13 mouse cellular contexts compared by ENCODE assay signal in the genomic region with DNA sequence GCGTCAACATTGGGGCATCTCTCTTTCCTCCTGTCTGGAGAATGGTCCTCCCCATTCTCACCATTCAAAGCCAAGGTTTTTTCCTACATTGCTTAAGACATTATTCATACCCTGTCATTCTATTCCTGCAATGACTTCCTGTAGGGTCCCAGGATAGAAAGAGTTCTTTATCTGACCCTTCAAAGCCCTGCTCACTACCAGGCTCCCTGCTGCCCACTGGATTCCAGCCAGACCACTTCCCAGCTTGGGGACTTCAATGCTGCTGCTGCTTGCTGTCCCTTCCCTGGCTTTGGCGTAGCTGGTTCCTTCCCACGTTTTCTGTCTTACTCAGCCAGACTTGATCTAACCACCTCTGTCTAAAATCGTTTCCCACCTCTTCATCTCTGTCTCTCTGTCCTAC. TPM values are rescaled to one million over a fixed set of nuclear protein-coding genes. Genes with fewer than 3 reads are reported as not detected.
DNase-seq lines count a peak whose midpoint lies in the region; ATAC-seq and TF ChIP-seq lines count a peak whose summit lies in the region.
"Had no signal": no experiment of that assay in that cellular context is flagged by ENCODE, and none has a peak within 500 bp of the region (broad histone marks: within the 10 kb centered on the region; RNA-seq: fewer than 3 reads in every experiment).

No protein-coding gene starts in this region.

- H3K27me3 ChIP-seq in heart, postnatal 0 days (ENCODE audit: control insufficient read depth, insufficient read depth, low read length), result no peaks in the 10 kb centered on the region
- H3K27me3 ChIP-seq in heart, embryonic 10.5 days (ENCODE audit: insufficient read depth, poor library complexity, severe bottlenecking), result no peaks in the 10 kb centered on the region
- H3K27me3 ChIP-seq: CH12.LX; embryonic facial prominence, embryonic 12.5 days had no signal

- no peak overlapping the region for H3K4me3 ChIP-seq in heart, postnatal 0 days (ENCODE audit: low read depth, low read length)
- no peak overlapping the region for H3K4me3 ChIP-seq in heart, embryonic 10.5 days
- H3K4me3 ChIP-seq: embryonic facial prominence, embryonic 12.5 days had no signal

- TF ChIP-seq CTCF in heart, postnatal 0 days (IDR thresholded peaks at IDR 0.05; ENCODE audit: low read depth), result no peak
- no peak for TF ChIP-seq CTCF in brain, embryonic 14.5 days (IDR thresholded peaks at IDR 0.05; ENCODE audit: borderline replicate concordance, extremely low read depth, insufficient read depth, insufficient read length)

- 14% methylated on average over 4 of the region's 4 CpGs for WGBS in heart, postnatal 0 days
- WGBS in heart, embryonic 10.5 days, result 40% methylated on average over 4 of the region's 4 CpGs

- H3K9me3 ChIP-seq in heart, postnatal 0 days (replicated peaks; ENCODE audit: control insufficient read depth, low read length), result peaks cover 6% of the 10 kb centered on the region; the same call in 1 of the 2 replicates
- no peaks in the 10 kb centered on the region for H3K9me3 ChIP-seq in heart, embryonic 10.5 days

- peaks cover 5% of the 10 kb centered on the region; the same call in 1 of the 2 replicates for H3K4me1 ChIP-seq in heart, postnatal 0 days (ENCODE audit: control insufficient read depth, insufficient read depth)
- H3K4me1 ChIP-seq in heart, embryonic 10.5 days, result peaks cover 7% of the 10 kb centered on the region; the same call in 1 of the 2 replicates
- H3K4me1 ChIP-seq: embryonic facial prominence, embryonic 12.5 days had no signal

- no peak for TF ChIP-seq EP300 in heart, postnatal 0 days (IDR thresholded peaks at IDR 0.05; ENCODE audit: low read depth)

- no peak overlapping the region for H3K9ac ChIP-seq in heart, postnatal 0 days (replicated peaks; ENCODE audit: low read depth, low read length)
- H3K9ac ChIP-seq: embryonic facial prominence, embryonic 12.5 days had no signal

- peak; percentile 36 for DNase-seq in heart, postnatal 0 days (ENCODE audit: low spot score)
- no peak for DNase-seq in heart, embryonic 10.5 days (ENCODE audit: low spot score)
- peak; percentile 75 for DNase-seq in left cerebral cortex, postnatal 4 days
- no peak for DNase-seq in left cerebral cortex, adult 8-10 months (ENCODE audit: low spot score in 2 of 2)
- peak; percentile 43 for DNase-seq in 416B (ENCODE audit: low read depth)
- peak; percentile 64 for DNase-seq in brain, embryonic 14.5 days (ENCODE audit: low read depth)
- no peak for DNase-seq in testis, postnatal 14 days (ENCODE audit: low spot score)
- DNase-seq: adrenal gland, adult 8-10 months; cerebellum, postnatal 25 days; lung, adult 2 months had no signal

- H3K36me3 ChIP-seq in heart, postnatal 0 days (replicated peaks; ENCODE audit: control insufficient read depth, insufficient read depth, low read length), result no peaks in the 10 kb centered on the region
- H3K36me3 ChIP-seq in heart, embryonic 10.5 days, result no peaks in the 10 kb centered on the region
- H3K36me3 ChIP-seq: embryonic facial prominence, embryonic 12.5 days had no signal

- intact Hi-C loops in left cerebral cortex, postnatal 4 days (cut with DNase I), result no loop called here

- no peak for TF ChIP-seq POLR2A in brain, embryonic 14.5 days (IDR thresholded peaks at IDR 0.05; ENCODE audit: borderline replicate concordance, extremely low read depth, insufficient read depth, insufficient read length, poor library complexity, severe bottlenecking)

- ATAC-seq in heart, postnatal 0 days (ENCODE audit: insufficient read depth, low read depth), result peak; percentile 8; the same call in 1 of the 2 replicates
- ATAC-seq: inflammation-experienced regulatory T-cells, adult 6 months had no signal

- 0 out of 2 replicates have a peak overlapping the region, but pooled peaks have one; percentile 0 for H3K27ac ChIP-seq in heart, postnatal 0 days (ENCODE audit: low read depth)
- H3K27ac ChIP-seq in heart, embryonic 10.5 days, result no peak overlapping the region
- H3K27ac ChIP-seq: embryonic facial prominence, embryonic 12.5 days had no signal

- no peak overlapping the region for H3K4me2 ChIP-seq in heart, postnatal 0 days (ENCODE audit: low read depth, low read length)
- H3K4me2 ChIP-seq: embryonic facial prominence, embryonic 12.5 days had no signal

RNA-seq across cellular contexts. Expression of gene Stat3, which starts 7.5 kb away (rescaled TPM):
- total RNA-seq in heart, postnatal 0 days (2014; rRNA removed; ENCODE audit: low replicate concordance), result 105 and 128 TPM in 2 replicates
- polyA plus RNA-seq in heart, postnatal 0 days (2015; fragmentation: Nextera tagmentation; extraction: Ambion mirVana), result 53.5 and 65.7 TPM in 2 replicates
- polyA plus RNA-seq in heart, embryonic 10.5 days (2016; fragmentation: Nextera tagmentation; extraction: Ambion mirVana), result 33.7 and 41.5 TPM in 2 replicates
- 10 to 100 TPM; 32.4 to 36.7 TPM for total RNA-seq in left cerebral cortex, postnatal 4 days (2021)
- 10 to 100 TPM; 39.0 to 54.7 (median 46.3) TPM for total RNA-seq in left cerebral cortex, adult 8-10 months (2022)
- 29.1 and 36.9 TPM in 2 replicates for polyA plus RNA-seq in brain, embryonic 14.5 days (2012; rRNA removed)

RNA-seq across cellular contexts. Expression of gene Cavin1, which starts 23.8 kb away (rescaled TPM):
- total RNA-seq in heart, postnatal 0 days (2014; rRNA removed; ENCODE audit: low replicate concordance), result 274 and 305 TPM in 2 replicates
- polyA plus RNA-seq in heart, postnatal 0 days (2015; fragmentation: Nextera tagmentation; extraction: Ambion mirVana), result 401 and 442 TPM in 2 replicates
- 139 and 252 TPM in 2 replicates for polyA plus RNA-seq in heart, embryonic 10.5 days (2016; fragmentation: Nextera tagmentation; extraction: Ambion mirVana)
- total RNA-seq in left cerebral cortex, postnatal 4 days (2021), result 10 to 100 TPM; 22.6 to 22.8 TPM
- 10 to 100 TPM; 18.7 to 20.9 (median 20.8) TPM for total RNA-seq in left cerebral cortex, adult 8-10 months (2022)
- polyA plus RNA-seq in brain, embryonic 14.5 days (2012; rRNA removed), result 10.5 and 24.4 TPM in 2 replicates

Comparison
In these comparisons a context has a peak if more than half of its experiments do, and no peak if none do; other contexts are left out.
1. DNase-seq: peak in heart, postnatal 0 days (single experiment), left cerebral cortex, postnatal 4 days (single experiment), 416B (single experiment) and brain, embryonic 14.5 days (single experiment); none in heart, embryonic 10.5 days (single experiment), left cerebral cortex, adult 8-10 months (0 of 2) and testis, postnatal 14 days (single experiment).
2. RNA of gene Cavin1, which starts 23.8 kb away (total RNA-seq): 274 to 305 TPM in heart, postnatal 0 days; 22.6 to 22.8 TPM in left cerebral cortex, postnatal 4 days and 18.7 to 20.9 TPM in left cerebral cortex, adult 8-10 months; every median in the first group is over 10 times any median in the second.